Mouse (Mus musculus) spleen, adult 2 months (tissue): ENCODE data around the gene Ttc6.

ENCODE experiments used
- CTCF ChIP-seq: fragments of 200-500 bp; IDR thresholded peaks from 2 replicates; pipeline ENCODE4 v1.5.1; 2011; ENCODE audit warnings: mild to moderate bottlenecking, inconsistent platforms; ENCODE audit not compliant: insufficient read depth, insufficient read length, insufficient replicate concordance; ENCODE audit errors: extremely low read depth
- POLR2A ChIP-seq: fragments of 200-500 bp; IDR thresholded peaks from 2 replicates; pipeline ENCODE4 v1.6.1; 2011; ENCODE audit warnings: low read depth, low read length, inconsistent platforms

DNA sequence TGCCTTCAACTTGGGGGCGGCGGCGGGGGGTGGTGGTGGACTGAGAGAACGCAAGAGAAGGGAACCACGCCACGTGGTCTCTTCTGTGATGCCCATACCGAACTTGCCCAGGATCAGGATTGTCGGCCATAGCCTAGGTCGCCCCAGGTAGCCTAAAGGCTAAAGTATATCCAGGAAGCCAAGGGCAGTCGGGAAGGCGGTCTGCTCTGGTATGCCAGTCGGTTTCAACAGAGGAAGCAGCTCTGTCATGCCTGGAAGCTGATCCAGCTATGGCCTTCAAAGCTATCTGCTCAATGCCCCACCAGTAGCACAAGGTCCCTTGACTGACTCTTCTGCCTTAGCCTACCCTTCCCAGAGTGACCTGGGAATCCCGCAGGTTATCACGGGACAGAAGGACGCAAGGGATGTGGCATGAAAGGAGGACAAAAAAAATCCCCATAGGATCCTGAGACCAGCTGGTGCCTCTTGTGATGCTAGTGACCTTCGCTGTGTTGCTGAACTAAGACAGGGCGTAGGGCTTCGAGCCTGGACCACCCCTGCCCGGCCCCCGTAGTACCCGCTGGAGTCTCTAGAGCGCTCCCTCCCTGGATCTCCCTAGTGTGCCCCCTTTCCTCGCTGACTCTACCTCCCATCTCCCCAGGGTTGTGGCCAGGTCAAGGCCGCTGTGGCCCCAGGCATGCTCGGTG, 14.8 kb upstream of the Ttc6 start:
- TF ChIP-seq CTCF (no peak), POLR2A (no peak)
